Mouse (Mus musculus) gastrocnemius, postnatal 36 days (tissue): ENCODE results near the gene Mecp2. TPM values are rescaled to one million over a fixed set of nuclear protein-coding genes. Genes with fewer than 3 reads are reported as not detected.

Source experiments
- DNase-seq, 2 experiments: peaks; one replicate each; pipeline ENCODE4 v3.0.0; 2022
- intact Hi-C: fragments of 180-260 bp; cut with DNase I; formaldehyde crosslinking; loops from one replicate; pipeline ENCODE4 v1.15.1; 2025
- microRNA-seq, 2 experiments: library from miRNA; unstranded; fragments of <30 nt; microRNA quantifications; one replicate each; pipeline ENCODE4 v1.2.0; 2021
- total RNA-seq, 2 experiments: library from RNA; stranded (reverse); gene quantifications; 2 replicates each; pipeline ENCODE4 v1.2.3; 2021

The Mecp2 gene
- total RNA-seq, 2 experiments from 2014 or later: 21.6 to 27.7 TPM

DNA sequence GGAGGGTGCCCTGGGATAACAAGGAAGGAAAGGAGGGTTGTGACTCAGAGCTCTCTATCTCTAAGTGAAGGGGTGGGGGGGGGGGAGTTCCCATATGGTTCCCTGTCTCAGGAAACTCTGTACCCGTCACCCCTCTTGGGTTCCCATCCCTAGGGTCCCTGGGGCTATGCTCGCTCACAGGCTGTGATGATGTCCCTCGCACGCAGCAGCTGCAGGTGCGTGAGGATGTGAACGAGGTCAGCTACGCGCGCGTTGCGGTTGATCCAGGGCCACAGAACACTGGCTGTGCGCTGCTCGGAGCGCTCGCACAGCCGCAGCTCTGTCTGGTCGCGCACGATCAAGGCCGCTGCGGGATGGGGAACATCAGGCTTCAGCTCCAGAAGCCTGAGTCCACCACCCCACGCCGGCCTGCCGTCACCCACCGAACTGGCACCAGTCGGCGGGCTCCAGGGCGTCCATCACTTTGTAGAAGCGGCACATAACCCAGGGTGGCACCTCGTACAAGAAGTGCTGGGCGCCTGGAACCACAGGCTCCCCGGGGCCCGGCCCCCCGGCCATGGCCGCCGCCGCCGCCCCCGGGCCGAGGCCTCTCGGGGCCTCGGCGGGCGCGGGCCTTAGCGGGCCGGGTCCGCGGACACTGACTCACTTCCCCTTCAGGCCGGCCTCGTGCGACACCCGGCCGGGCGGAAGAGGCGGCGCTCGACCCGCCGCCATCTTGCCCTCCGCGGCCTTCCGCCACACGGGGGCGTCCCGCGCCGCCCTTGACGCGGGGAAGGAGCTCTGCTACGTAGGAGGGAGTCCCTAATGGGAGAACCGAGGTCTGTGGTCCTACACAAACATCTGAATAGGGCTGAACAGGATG lies 111.7 kb downstream of the Mecp2 start, which contains the start of gene Irak1:
Irak1 (minus strand) TSS at position 731 of the 862 bp plus-strand sequence.
- DNase-seq: peak; percentile 62 to 77
- intact Hi-C loops: loop anchor here (5.0 to 10.0 kb wide), 2 partner anchors 219 to 391 kb away; no protein-coding TSS in a partner anchor

DNA sequence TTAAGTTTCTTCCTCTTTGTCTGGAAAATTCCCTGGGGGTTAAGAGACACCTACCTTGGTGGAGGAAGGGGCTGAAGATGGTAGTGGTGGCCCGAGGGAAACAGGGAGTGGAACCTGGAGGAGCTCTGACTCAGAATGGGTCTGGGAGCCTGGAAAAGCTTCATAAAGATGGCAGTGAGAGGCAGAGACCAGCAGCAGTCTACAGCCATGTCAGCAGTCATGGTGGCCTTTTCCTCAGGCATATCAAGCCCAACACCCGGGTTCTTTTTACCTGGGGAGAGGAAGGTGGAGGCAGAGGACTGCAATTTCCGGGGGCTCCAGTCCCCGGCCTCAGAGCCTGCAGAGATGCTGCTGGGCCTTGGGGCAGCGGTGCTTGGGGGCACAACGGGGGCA lies 112.4 kb downstream of the Mecp2 start:
- intact Hi-C loops: loop anchor here (5.0 to 10.0 kb wide), 2 partner anchors 220 to 392 kb away; no protein-coding TSS in a partner anchor
- no peak for DNase-seq

DNA sequence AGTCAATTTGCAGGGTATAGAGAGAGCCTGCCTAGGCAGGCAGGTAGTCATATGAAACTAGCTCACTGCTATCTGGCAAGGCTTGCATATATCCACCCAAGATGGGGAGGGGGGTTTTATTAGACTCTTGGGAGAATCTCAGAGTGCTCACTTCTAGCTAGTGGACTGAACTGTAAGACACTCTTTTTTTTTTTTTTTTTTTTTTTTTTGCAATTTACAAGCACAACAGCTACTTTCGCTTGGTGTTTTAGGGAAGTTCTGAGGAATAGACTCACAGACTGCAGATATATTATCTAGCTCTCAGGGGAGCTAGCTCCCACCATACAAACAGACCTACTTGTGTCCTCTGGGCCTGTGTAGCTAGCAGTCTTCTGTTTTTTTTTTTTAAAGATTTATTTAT lies 120.6 kb downstream of the Mecp2 start:
- no peak for DNase-seq
- intact Hi-C loops: no loop called here

DNA sequence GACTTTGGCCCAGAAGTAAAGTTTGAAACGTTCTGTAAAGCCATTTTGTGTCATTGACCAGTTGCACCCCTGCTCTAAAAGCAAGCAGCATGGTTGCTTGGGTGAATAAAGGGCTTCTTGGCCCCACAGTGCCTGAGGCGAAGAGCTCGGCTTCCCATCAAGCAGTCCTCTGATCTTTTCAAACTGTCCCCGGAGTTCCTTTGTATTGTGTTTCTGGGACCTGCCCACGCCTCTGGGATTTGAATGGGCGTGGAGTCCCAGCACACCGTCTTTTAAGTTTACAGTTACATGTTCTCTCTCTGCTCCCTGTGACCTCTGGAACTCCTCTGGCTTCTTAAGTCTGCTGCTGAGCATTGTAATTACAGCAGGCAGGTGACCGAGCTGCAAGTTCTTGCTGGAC lies 127.1 kb downstream of the Mecp2 start:
- intact Hi-C loops: no loop called here
- no peak for DNase-seq

DNA sequence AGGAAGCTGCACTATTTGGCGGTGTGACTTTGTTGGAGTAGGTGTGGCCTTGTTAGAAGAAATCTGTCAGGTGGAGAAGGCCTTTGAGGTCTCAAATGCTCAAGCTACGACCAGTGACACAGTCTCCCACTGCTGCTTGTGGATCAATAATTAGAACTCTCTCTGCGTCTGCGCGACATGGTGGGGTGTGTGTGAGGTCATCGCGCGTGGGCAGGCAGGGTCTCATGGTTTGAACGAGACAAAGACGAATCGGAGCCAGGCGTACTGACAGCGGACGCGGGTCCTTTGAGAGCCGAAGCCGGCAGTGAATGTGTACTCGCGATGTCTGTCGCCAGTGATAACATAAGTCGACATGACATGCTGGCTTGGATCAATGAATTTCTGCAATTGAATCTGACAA lies 128.8 kb downstream of the Mecp2 start:
- DNase-seq: no peak
- intact Hi-C loops: no loop called here

DNA sequence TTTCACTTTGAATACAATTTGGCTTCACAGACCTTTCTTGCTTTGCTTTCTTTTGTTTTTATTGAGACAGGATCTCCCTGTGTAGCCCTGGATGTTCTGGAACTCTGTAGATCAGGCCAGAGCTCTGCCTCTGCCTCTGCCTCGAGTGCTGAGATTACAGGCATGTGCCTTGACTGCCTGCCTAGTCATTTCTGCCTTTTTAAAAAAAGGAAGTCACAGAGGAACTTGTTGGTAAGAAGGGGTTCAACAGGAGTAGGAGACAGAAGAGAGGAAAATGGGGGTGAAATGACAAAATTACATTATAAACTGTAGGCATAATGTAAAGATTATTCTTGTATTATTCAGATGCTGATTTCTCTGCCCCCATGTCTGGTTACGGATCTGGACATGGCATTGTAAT lies 131.5 kb downstream of the Mecp2 start:
- DNase-seq: no peak

DNA sequence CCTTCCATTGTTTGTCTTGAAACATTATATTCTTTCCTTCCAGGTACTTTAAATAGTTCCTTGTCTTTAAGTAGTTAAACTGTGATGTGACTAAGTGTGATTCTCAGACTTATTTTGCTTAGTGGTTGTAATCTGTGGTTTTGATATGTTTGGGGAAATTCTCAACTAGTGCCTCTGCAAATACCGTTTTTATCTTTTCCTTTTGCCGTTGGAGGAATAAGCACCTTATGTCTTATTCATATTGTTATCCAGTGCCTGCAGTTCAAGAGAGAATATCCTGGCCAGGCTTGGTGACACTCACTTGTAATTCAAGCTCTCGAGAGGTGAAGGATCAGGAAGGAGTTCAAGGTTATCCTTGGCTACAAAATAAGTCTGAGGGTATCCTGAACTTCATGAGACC lies 134.1 kb downstream of the Mecp2 start:
- intact Hi-C loops: no loop called here
- no peak for DNase-seq

More for the DNA sequence above, 131.5 kb downstream of the Mecp2 start:
- intact Hi-C loops: no loop called here

DNA sequence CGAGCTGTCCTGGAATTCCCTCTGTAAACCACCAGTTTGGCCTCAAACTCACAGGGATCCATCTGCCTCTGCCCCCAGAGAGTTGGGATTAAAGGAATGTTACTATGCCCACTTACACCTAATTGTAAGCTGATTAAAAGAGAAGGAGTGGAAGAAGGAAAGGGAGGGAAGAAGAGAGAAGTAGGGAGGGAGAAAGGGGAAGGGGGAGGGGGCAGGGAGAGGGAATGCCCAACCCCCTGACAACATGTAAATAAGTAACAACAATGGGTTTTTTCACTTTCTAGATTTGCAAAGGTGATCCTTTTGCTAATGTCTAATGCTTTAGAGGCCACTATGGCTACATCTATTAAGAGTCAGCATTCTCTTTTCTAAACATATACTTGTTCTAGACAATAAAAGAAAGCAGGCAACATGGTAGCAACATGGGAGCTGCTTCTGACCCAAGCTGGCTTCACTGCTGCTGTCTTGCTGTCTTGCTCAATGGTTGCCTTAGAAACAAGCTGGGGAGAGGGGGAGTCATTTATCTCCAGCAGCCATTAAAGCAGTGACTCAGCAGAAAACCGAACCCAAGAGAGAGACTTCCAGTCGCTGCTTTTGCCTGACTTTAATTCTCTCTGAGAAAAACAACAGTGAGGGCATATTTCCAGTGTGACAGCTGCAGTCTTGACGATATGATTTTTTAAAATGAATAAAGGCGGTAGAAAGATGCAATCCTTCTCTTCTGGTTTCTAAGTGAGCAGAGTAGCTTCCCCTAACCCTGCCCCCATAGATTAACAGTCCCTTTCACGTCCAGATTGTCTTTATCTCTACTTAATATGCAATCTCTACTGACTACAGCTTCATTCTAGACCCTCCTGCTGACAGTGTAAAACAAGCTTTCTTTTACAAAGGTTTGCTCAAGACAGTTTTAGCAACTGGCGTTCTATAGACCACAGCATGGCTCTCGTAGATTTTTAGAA lies 136.0 kb downstream of the Mecp2 start:
- DNase-seq: no peak
- intact Hi-C loops: no loop called here

DNA sequence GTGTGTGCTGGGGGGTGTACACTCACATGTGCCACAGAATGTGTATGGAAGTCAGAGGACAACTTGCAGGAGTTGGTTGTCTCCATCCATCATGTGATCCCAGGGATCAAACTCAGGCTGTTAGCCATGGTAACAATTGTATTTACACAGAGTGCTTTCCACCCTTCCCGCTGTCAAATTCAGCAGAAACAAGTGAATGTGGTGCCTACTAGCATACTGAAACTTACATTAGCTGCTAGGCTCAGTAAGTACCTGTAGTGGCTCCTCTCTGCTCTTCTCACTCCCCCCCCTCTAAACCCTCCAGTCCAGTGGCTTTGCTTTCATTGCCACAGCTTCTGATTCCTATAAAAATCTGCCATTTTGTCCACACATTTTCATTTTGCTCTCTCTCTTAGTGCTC lies 157.4 kb downstream of the Mecp2 start:
- intact Hi-C loops: no loop called here
- no peak for DNase-seq

Small RNA genes lying within 50 kb of the gene (microRNA-seq; reads per million reads assigned to microRNA genes)
- gene Mir5132: 0.72 to 2.2 reads per million in 2 experiments
- 0 reads per million in 2 experiments for gene Mir718

Other genes with a start within 250 kb of the Mecp2 start
- gene Avpr2, start 243.3 kb downstream of the Mecp2 start, total RNA-seq: not detected
- 1 to 10 TPM; 1.8 to 2.3 TPM for gene L1cam, start 239.3 kb downstream of the Mecp2 start, total RNA-seq
- gene Arhgap4, start 213.5 kb downstream of the Mecp2 start, total RNA-seq: 1 to 10 TPM in 1 of 2 experiments, under 1 TPM in 1; 0.67 to 1.0 TPM
- 10 to 100 TPM; 52.9 to 57.1 TPM for gene Naa10, start 213.4 kb downstream of the Mecp2 start, total RNA-seq
- gene Renbp, start 204.5 kb downstream of the Mecp2 start, total RNA-seq: 1 to 10 TPM; 1.8 to 2.5 TPM
- 10 to 100 TPM; 30.2 to 32.1 TPM for gene Hcfc1, start 169.0 kb downstream of the Mecp2 start, total RNA-seq
- gene Irak1, start 111.4 kb downstream of the Mecp2 start, total RNA-seq: 10 to 100 TPM; 40.0 to 41.4 TPM
- not detected for gene Opn1mw, start 7.9 kb downstream of the Mecp2 start, total RNA-seq
- gene Tex28, start 32.5 kb upstream of the Mecp2 start, total RNA-seq: not detected
- not detected for gene Tktl1, start 41.9 kb upstream of the Mecp2 start, total RNA-seq
- gene Flna, start 114.5 kb upstream of the Mecp2 start, total RNA-seq: 10 to 100 TPM; 32.9 to 39.5 TPM
- gene Emd, start 119.3 kb upstream of the Mecp2 start, total RNA-seq: 10 to 100 TPM; 18.1 to 20.5 TPM
- gene Rpl10, start 135.4 kb upstream of the Mecp2 start, total RNA-seq: 100 to 1,000 TPM; 133 to 141 TPM
- gene Taz, start 146.5 kb upstream of the Mecp2 start, total RNA-seq: 10 to 100 TPM; 39.0 to 43.7 TPM
- 100 to 1,000 TPM; 102 to 107 TPM for gene Dnase1l1, start 147.0 kb upstream of the Mecp2 start, total RNA-seq
- gene Atp6ap1, start 161.7 kb upstream of the Mecp2 start, total RNA-seq: 10 to 100 TPM; 83.9 to 88.0 TPM
- gene Gdi1, start 169.6 kb upstream of the Mecp2 start, total RNA-seq: 10 to 100 TPM; 28.6 to 33.1 TPM
- 10 to 100 TPM; 21.7 to 22.1 TPM for gene Fam50a, start 177.7 kb upstream of the Mecp2 start, total RNA-seq
- under 1 TPM; 0.46 to 0.64 TPM for gene Plxna3, start 193.7 kb upstream of the Mecp2 start, total RNA-seq
- 10 to 100 TPM; 33.8 to 36.3 TPM for gene Lage3, start 218.3 kb upstream of the Mecp2 start, total RNA-seq
- 10 to 100 TPM; 49.5 to 51.4 TPM for gene Ubl4a, start 237.9 kb upstream of the Mecp2 start, total RNA-seq
- 1 to 10 TPM; 2.1 to 2.3 TPM for gene Slc10a3, start 238.0 kb upstream of the Mecp2 start, total RNA-seq